Mouse (Mus musculus) bone marrow macrophage, adult 2 months (primary cell): Measurements from ENCODE around the gene Obp2b.

Source experiments
- CTCF ChIP-seq: IDR thresholded peaks from 2 replicates; pipeline ENCODE4 v1.5.1; 2012; ENCODE audit warnings: low read depth, mild to moderate bottlenecking, low read length, moderate library complexity
- POLR2A ChIP-seq: IDR thresholded peaks from 2 replicates; pipeline ENCODE4 v1.6.1; 2012; ENCODE audit warnings: mild to moderate bottlenecking, low read depth, low read length, borderline replicate concordance

DNA sequence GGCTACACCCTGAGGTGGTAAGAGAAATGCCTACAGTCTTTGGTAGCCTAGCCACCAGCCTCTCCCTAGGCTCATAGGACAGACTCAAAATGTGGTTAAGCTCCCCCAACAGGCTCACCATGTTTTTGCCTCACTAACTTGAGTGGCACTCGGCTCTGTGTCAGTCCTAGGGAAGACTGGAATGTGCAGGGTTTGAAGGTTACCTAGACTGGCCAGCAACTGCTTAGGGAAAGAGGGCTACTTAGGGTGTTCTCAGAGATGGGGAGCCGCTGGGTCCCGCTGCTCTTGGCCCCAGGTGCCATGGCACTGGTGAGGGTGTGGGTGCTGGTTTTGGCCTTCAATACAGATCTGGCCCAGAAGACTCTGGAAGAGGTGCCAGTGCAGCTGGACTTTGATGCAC, 45.1 kb downstream of the Obp2b start, which contains the start of gene Gm13539:
- TF ChIP-seq CTCF (no peak), POLR2A (no peak)
